Comparison of ENCODE assay signal across 8 mouse cellular contexts in genomic region chr1:180778403-180778754, GRCm38 (mm10). TPM values are rescaled to one million over a fixed set of nuclear protein-coding genes. Genes with fewer than 3 reads are reported as not detected.
DNase-seq lines count a peak whose midpoint lies in the region; ATAC-seq and TF ChIP-seq lines count a peak whose summit lies in the region.

No protein-coding gene starts in this region.

- peak overlapping the region; percentile 83 for H3K4me3 ChIP-seq in lung, adult 2 months (replicated peaks; ENCODE audit: extremely low read depth, low read depth, low read length)
- H3K4me3 ChIP-seq in limb, embryonic 11.5 days (ENCODE audit: low read depth, low read length), result peak overlapping the region; percentile 59
- peak overlapping the region; percentile 71 for H3K4me3 ChIP-seq in neural tube, embryonic 13.5 days

- no peak for DNase-seq in lung, adult 2 months
- no peak for DNase-seq in lung, postnatal 10 days
- DNase-seq in limb, embryonic 11.5 days (ENCODE audit: low spot score), result no peak
- DNase-seq in embryo, embryonic 9.5 days (ENCODE audit: extremely low spot score), result no peak
- no peak for DNase-seq in urinary bladder, postnatal 36 days (ENCODE audit: low spot score in 2 of 2)
- DNase-seq in cerebellum, adult 18-20 months, result no peak

- no peak for TF ChIP-seq CTCF in lung, adult 2 months (IDR thresholded peaks at IDR 0.05; ENCODE audit: insufficient read depth, low read length)

- no peak for TF ChIP-seq POLR2A in lung, adult 2 months (IDR thresholded peaks at IDR 0.05; ENCODE audit: borderline replicate concordance, extremely low read depth, low read depth, low read length)

- peak overlapping the region; percentile 77 for H3K9ac ChIP-seq in limb, embryonic 11.5 days (ENCODE audit: low read length)
- peak overlapping the region; percentile 92 for H3K9ac ChIP-seq in neural tube, embryonic 13.5 days

- H3K27me3 ChIP-seq in limb, embryonic 11.5 days (ENCODE audit: control insufficient read depth, insufficient read depth, low read length), result no peaks in the 10 kb centered on the region
- H3K27me3 ChIP-seq in neural tube, embryonic 13.5 days, result no peaks in the 10 kb centered on the region

- no peaks in the 10 kb centered on the region for H3K36me3 ChIP-seq in limb, embryonic 11.5 days (ENCODE audit: control insufficient read depth, insufficient read depth, low read length)
- no peaks in the 10 kb centered on the region for H3K36me3 ChIP-seq in neural tube, embryonic 13.5 days

- no peaks in the 10 kb centered on the region for H3K4me1 ChIP-seq in lung, adult 2 months (ENCODE audit: control insufficient read depth, insufficient read depth, low read length)
- peaks cover 3% of the 10 kb centered on the region; the same call in 1 of the 2 replicates for H3K4me1 ChIP-seq in limb, embryonic 11.5 days (ENCODE audit: control insufficient read depth, insufficient read depth, low read length)
- peaks cover 32% of the 10 kb centered on the region for H3K4me1 ChIP-seq in neural tube, embryonic 13.5 days (replicated peaks)

- H3K9me3 ChIP-seq in limb, embryonic 11.5 days (ENCODE audit: control insufficient read depth, low read length), result no peaks in the 10 kb centered on the region
- peaks cover 4% of the 10 kb centered on the region; the same call in 1 of the 2 replicates for H3K9me3 ChIP-seq in neural tube, embryonic 13.5 days

- peak overlapping the region; percentile 95 for H3K27ac ChIP-seq in limb, embryonic 11.5 days (replicated peaks; ENCODE audit: low read depth, low read length)
- H3K27ac ChIP-seq in neural tube, embryonic 13.5 days (replicated peaks), result peak overlapping the region; percentile 91

- ATAC-seq in erythroblast, adult 5-6 weeks (replicated peaks; ENCODE audit: low FRiP score, poor library complexity, severe bottlenecking), result peak; percentile 46
- ATAC-seq in limb, embryonic 11.5 days (ENCODE audit: insufficient number of reproducible peaks, low FRiP score, low TSS enrichment, low read depth), result peak; percentile 31
- ATAC-seq in neural tube, embryonic 13.5 days (ENCODE audit: low read depth), result peak; percentile 38

- H3K4me2 ChIP-seq in limb, embryonic 11.5 days (ENCODE audit: low read depth, severe bottlenecking), result peak overlapping the region; percentile 81
- peak overlapping the region; percentile 96 for H3K4me2 ChIP-seq in neural tube, embryonic 13.5 days

- WGBS in lung, adult 2 months, result 2% methylated on average over 13 of the region's 13 CpGs
- WGBS in limb, embryonic 11.5 days, result 1% methylated on average over 13 of the region's 13 CpGs
- under 1% methylated on average over 13 of the region's 13 CpGs for whole genome bisulfite sequencing in neural tube, embryonic 13.5 days

RNA-seq across cellular contexts. Expression of gene H3f3a, which starts 35.4 kb away (rescaled TPM):
- polyA plus RNA-seq in lung, adult 2 months (2012; rRNA removed), result 282 and 339 TPM in 2 replicates
- 966 and 1,002 TPM in 2 replicates for total RNA-seq in erythroblast, adult 5-6 weeks (2015; ENCODE audit: low replicate concordance)
- 1,471 and 1,473 TPM in 2 replicates for total RNA-seq in erythroblast, adult 5-6 weeks (2017; ENCODE audit: low replicate concordance)
- 3,717 and 3,908 TPM in 2 replicates for polyA plus RNA-seq in limb, embryonic 11.5 days (2014; fragmentation: Nextera tagmentation; extraction: Ambion mirVana)
- 3,608 and 3,867 TPM in 2 replicates for polyA plus RNA-seq in neural tube, embryonic 13.5 days (2015; fragmentation: Nextera tagmentation; extraction: Ambion mirVana)

RNA-seq across cellular contexts. Expression of gene Acbd3, which starts 52.5 kb away (rescaled TPM):
- polyA plus RNA-seq in lung, adult 2 months (2012; rRNA removed), result 12.2 and 15.0 TPM in 2 replicates
- total RNA-seq in erythroblast, adult 5-6 weeks (2015; ENCODE audit: low replicate concordance), result 7.9 and 9.6 TPM in 2 replicates
- total RNA-seq in erythroblast, adult 5-6 weeks (2017; ENCODE audit: low replicate concordance), result 12.3 and 16.4 TPM in 2 replicates
- 22.5 and 24.7 TPM in 2 replicates for polyA plus RNA-seq in limb, embryonic 11.5 days (2014; fragmentation: Nextera tagmentation; extraction: Ambion mirVana)
- polyA plus RNA-seq in neural tube, embryonic 13.5 days (2015; fragmentation: Nextera tagmentation; extraction: Ambion mirVana), result 25.6 and 26.8 TPM in 2 replicates

Comparison
In these comparisons a context has a peak if more than half of its experiments do, and no peak if none do; other contexts are left out.
1. RNA of gene H3f3a, which starts 35.4 kb away (polyA plus RNA-seq): 3,717 to 3,908 TPM in limb, embryonic 11.5 days and 3,608 to 3,867 TPM in neural tube, embryonic 13.5 days; 282 to 339 TPM in lung, adult 2 months; every median in the first group is over 10 times any median in the second.
2. Peak in every context shown above with its lines, with median percentiles within 50 percentile points of each other: H3K4me3 ChIP-seq and ATAC-seq.